Mouse (Mus musculus): ENCODE measurements around the gene Hdac10. TPM values are rescaled to one million over a fixed set of nuclear protein-coding genes. Genes with fewer than 3 reads are reported as not detected.
A peak's percentile ranks its signal among the peaks of the same experiment; 100 is the strongest.

The Hdac10 gene
- polyA plus RNA-seq, 1 experiment from 2014 or later: 20.3 TPM

GRCm38 (mm10) chr15:89172276-89172935, 43.9 kb upstream of the Hdac10 start:
- H3K9me3 ChIP-seq (ENCODE audit: control insufficient read depth, low read length): no peaks in the 10 kb centered on the region
- H3K36me3 ChIP-seq (ENCODE audit: control insufficient read depth, insufficient read depth, low read length): peaks cover 21% of the 10 kb centered on the region
- H3K9ac ChIP-seq (replicated peaks; ENCODE audit: low read length): peak overlapping the region; percentile 83
- H3K4me2 ChIP-seq (ENCODE audit: low read length): peak overlapping the region; percentile 99
- 27% methylated on average over 17 of the region's 17 CpGs for WGBS
- H3K4me1 ChIP-seq (ENCODE audit: control insufficient read depth, insufficient read depth, low read length): peaks cover 60% of the 10 kb centered on the region
- H3K27ac ChIP-seq (replicated peaks; ENCODE audit: low read depth, low read length): peak overlapping the region; percentile 78
- ATAC-seq (ENCODE audit: low FRiP score, low TSS enrichment) (no peak), DNase-seq (no peak)
- peak overlapping the region; percentile 57 for H3K4me3 ChIP-seq (replicated peaks; ENCODE audit: low read depth, low read length)
- no peaks in the 10 kb centered on the region for H3K27me3 ChIP-seq (ENCODE audit: control insufficient read depth, insufficient read depth, low read length)

DNA sequence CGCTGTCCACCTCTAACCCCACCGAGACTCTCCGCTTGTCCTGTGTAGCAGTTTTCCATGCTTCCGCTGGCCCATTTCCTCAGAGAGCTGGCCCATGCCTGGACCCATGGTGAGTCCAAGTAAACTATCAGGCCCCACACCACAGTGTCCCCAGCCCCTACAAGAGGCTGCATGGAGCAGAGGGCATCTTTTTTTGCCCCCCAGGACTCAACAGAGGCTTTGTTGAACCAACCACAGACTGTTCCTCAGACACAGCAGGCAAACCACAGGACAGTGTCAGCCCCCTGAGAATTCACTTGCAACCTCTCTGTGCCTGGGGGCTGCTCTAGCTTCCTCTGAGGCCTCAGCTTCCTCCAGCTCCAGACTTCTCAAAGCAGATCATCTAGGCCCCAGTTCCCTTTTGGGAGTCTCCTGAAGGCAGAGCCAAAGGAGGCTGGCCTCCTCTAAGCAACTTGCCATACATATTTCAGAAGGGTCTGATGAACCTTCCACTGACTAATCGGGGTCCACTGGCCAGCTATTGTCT, 43.1 kb upstream of the Hdac10 start:
- peaks cover 29% of the 10 kb centered on the region for H3K36me3 ChIP-seq (ENCODE audit: control insufficient read depth, insufficient read depth, low read length)
- no peak overlapping the region for H3K4me3 ChIP-seq (replicated peaks; ENCODE audit: low read depth, low read length)
- no peaks in the 10 kb centered on the region for H3K9me3 ChIP-seq (ENCODE audit: control insufficient read depth, low read length)
- 0 out of 2 replicates have a peak overlapping the region, but pooled peaks have one; percentile 99 for H3K4me2 ChIP-seq (ENCODE audit: low read length)
- ATAC-seq (ENCODE audit: low FRiP score, low TSS enrichment) (no peak), DNase-seq (no peak)
- 92% methylated on average over 5 of the region's 5 CpGs for WGBS
- H3K4me1 ChIP-seq (ENCODE audit: control insufficient read depth, insufficient read depth, low read length): peaks cover 52% of the 10 kb centered on the region
- H3K27ac ChIP-seq (replicated peaks; ENCODE audit: low read depth, low read length): no peak overlapping the region
- no peaks in the 10 kb centered on the region for H3K27me3 ChIP-seq (ENCODE audit: control insufficient read depth, insufficient read depth, low read length)
- H3K9ac ChIP-seq (replicated peaks; ENCODE audit: low read length): no peak overlapping the region

GRCm38 (mm10) chr15:89170102-89170501, 41.6 kb upstream of the Hdac10 start:
- peaks cover 44% of the 10 kb centered on the region for H3K36me3 ChIP-seq (ENCODE audit: control insufficient read depth, insufficient read depth, low read length)
- no peak overlapping the region for H3K4me2 ChIP-seq (ENCODE audit: low read length)
- WGBS: 82% methylated on average over 3 of the region's 3 CpGs
- no peak overlapping the region for H3K9ac ChIP-seq (replicated peaks; ENCODE audit: low read length)
- no peaks in the 10 kb centered on the region for H3K9me3 ChIP-seq (ENCODE audit: control insufficient read depth, low read length)
- H3K27me3 ChIP-seq (ENCODE audit: control insufficient read depth, insufficient read depth, low read length): no peaks in the 10 kb centered on the region
- peaks cover 44% of the 10 kb centered on the region for H3K4me1 ChIP-seq (ENCODE audit: control insufficient read depth, insufficient read depth, low read length)
- DNase-seq (no peak), ATAC-seq (ENCODE audit: low FRiP score, low TSS enrichment) (no peak)
- no peak overlapping the region for H3K27ac ChIP-seq (replicated peaks; ENCODE audit: low read depth, low read length)
- H3K4me3 ChIP-seq (replicated peaks; ENCODE audit: low read depth, low read length): no peak overlapping the region

GRCm38 (mm10) chr15:89169431-89169830, 40.9 kb upstream of the Hdac10 start:
- ATAC-seq (ENCODE audit: low FRiP score, low TSS enrichment) (no peak), DNase-seq (peak; percentile 71)
- Histone ChIP-seq H3K4me2 (ENCODE audit: low read length) (0 out of 2 replicates have a peak overlapping the region, but pooled peaks have one; percentile 7), H3K27me3 (ENCODE audit: control insufficient read depth, insufficient read depth, low read length) (no peaks in the 10 kb centered on the region), H3K9ac (replicated peaks; ENCODE audit: low read length) (no peak overlapping the region), H3K4me1 (ENCODE audit: control insufficient read depth, insufficient read depth, low read length) (peaks cover 39% of the 10 kb centered on the region), H3K36me3 (ENCODE audit: control insufficient read depth, insufficient read depth, low read length) (peaks cover 51% of the 10 kb centered on the region), H3K27ac (replicated peaks; ENCODE audit: low read depth, low read length) (0 out of 2 replicates have a peak overlapping the region, but pooled peaks have one; percentile 0), H3K9me3 (ENCODE audit: control insufficient read depth, low read length) (no peaks in the 10 kb centered on the region), H3K4me3 (replicated peaks; ENCODE audit: low read depth, low read length) (no peak overlapping the region)
- WGBS: 8% methylated on average over 10 of the region's 10 CpGs

DNA sequence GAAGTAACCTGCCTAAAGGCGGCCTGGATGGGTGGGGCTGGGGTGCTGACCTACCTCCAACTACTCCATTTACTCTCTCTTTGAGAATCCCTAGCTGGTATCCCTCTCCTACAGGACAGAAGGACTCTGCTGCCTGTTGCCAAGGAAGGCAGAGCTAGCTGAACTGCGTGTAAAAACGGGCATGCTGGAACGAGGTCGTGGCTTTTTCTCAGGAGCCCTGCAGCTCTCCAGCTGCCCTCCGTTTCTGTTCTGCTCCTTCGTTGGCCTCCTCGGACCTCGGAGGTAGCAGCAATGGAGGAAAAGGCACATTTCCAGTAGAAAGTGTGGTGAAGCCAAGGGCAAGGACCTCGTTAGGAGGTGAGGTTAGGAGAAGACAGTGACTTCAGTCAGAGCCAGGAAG, 40.4 kb upstream of the Hdac10 start:
- Histone ChIP-seq H3K9me3 (ENCODE audit: control insufficient read depth, low read length) (no peaks in the 10 kb centered on the region), H3K4me3 (replicated peaks; ENCODE audit: low read depth, low read length) (no peak overlapping the region), H3K9ac (replicated peaks; ENCODE audit: low read length) (no peak overlapping the region), H3K4me2 (ENCODE audit: low read length) (no peak overlapping the region), H3K4me1 (ENCODE audit: control insufficient read depth, insufficient read depth, low read length) (peaks cover 34% of the 10 kb centered on the region), H3K27me3 (ENCODE audit: control insufficient read depth, insufficient read depth, low read length) (no peaks in the 10 kb centered on the region), H3K36me3 (ENCODE audit: control insufficient read depth, insufficient read depth, low read length) (peaks cover 56% of the 10 kb centered on the region), H3K27ac (replicated peaks; ENCODE audit: low read depth, low read length) (0 out of 2 replicates have a peak overlapping the region, but pooled peaks have one; percentile 0)
- ATAC-seq (ENCODE audit: low FRiP score, low TSS enrichment) (no peak), DNase-seq (no peak)
- 61% methylated on average over 10 of the region's 10 CpGs for WGBS

DNA sequence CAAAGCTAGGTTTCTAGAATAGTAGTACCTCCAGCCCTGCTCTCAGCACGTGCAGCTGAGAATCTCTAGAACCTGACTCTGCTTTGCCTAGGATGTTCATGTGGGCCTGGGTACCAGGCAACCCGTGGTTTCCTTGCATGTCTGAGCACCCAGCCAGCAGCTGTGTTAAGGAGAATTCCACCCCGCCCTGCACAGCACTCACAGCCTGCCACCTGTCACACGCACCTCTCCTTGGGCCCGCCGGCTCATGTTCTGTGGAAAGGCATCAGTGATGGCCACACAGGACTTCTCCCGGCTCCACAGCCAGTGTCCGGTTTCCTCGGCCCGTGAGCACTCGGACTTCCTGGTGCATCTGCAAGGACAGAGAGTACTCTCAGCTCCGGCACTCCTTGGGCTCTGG, 37.0 kb upstream of the Hdac10 start:
- no peak overlapping the region for H3K9ac ChIP-seq (replicated peaks; ENCODE audit: low read length)
- 97% methylated on average over 12 of the region's 12 CpGs for WGBS
- no peaks in the 10 kb centered on the region for H3K27me3 ChIP-seq (ENCODE audit: control insufficient read depth, insufficient read depth, low read length)
- H3K4me2 ChIP-seq (ENCODE audit: low read length): no peak overlapping the region
- no peaks in the 10 kb centered on the region for H3K9me3 ChIP-seq (ENCODE audit: control insufficient read depth, low read length)
- H3K4me1 ChIP-seq (ENCODE audit: control insufficient read depth, insufficient read depth, low read length): peaks cover 10% of the 10 kb centered on the region; the same call in 1 of the 2 replicates
- ATAC-seq (ENCODE audit: low FRiP score, low TSS enrichment): no peak
- H3K4me3 ChIP-seq (replicated peaks; ENCODE audit: low read depth, low read length): no peak overlapping the region
- DNase-seq: no peak
- H3K27ac ChIP-seq (replicated peaks; ENCODE audit: low read depth, low read length): no peak overlapping the region
- peaks cover 91% of the 10 kb centered on the region for H3K36me3 ChIP-seq (ENCODE audit: control insufficient read depth, insufficient read depth, low read length)

DNA sequence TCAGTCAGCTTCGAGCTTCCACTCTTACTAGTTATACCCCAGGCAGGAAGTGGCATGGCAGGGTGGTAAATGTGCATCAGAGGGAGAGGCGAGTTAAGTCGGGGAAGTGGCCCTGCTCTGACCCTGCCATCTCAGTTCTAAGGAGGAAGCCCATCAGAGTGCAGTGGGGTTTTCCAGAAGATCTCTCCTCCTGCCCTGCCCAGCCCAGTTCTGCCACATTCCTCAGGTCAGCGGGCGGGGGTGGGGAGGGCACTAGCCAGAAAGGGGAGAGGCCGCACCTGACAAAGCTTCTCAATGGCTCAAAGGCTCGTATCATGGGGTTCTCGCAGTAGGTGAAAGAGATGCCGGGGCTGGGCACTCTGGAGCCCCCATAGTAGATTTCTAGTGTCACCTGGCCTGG, 32.9 kb upstream of the Hdac10 start:
- H3K27ac ChIP-seq (replicated peaks; ENCODE audit: low read depth, low read length): no peak overlapping the region
- ATAC-seq (ENCODE audit: low FRiP score, low TSS enrichment) (no peak), DNase-seq (no peak)
- no peak overlapping the region for H3K4me3 ChIP-seq (replicated peaks; ENCODE audit: low read depth, low read length)
- H3K27me3 ChIP-seq (ENCODE audit: control insufficient read depth, insufficient read depth, low read length): no peaks in the 10 kb centered on the region
- no peaks in the 10 kb centered on the region for H3K4me1 ChIP-seq (ENCODE audit: control insufficient read depth, insufficient read depth, low read length)
- no peak overlapping the region for H3K9ac ChIP-seq (replicated peaks; ENCODE audit: low read length)
- no peak overlapping the region for H3K4me2 ChIP-seq (ENCODE audit: low read length)
- WGBS: 89% methylated on average over 9 of the region's 9 CpGs
- H3K9me3 ChIP-seq (ENCODE audit: control insufficient read depth, low read length): no peaks in the 10 kb centered on the region
- peaks cover 100% of the 10 kb centered on the region for H3K36me3 ChIP-seq (ENCODE audit: control insufficient read depth, insufficient read depth, low read length)

GRCm38 (mm10) chr15:89158516-89158915, 30.0 kb upstream of the Hdac10 start:
- no peak for DNase-seq
- ATAC-seq (ENCODE audit: low FRiP score, low TSS enrichment): no peak
- H3K4me1 ChIP-seq (ENCODE audit: control insufficient read depth, insufficient read depth, low read length): no peaks in the 10 kb centered on the region

GRCm38 (mm10) chr15:89157954-89158353, 29.5 kb upstream of the Hdac10 start:
- DNase-seq: peak; percentile 86
- Histone ChIP-seq H3K9ac (replicated peaks; ENCODE audit: low read length) (no peak overlapping the region), H3K36me3 (ENCODE audit: control insufficient read depth, insufficient read depth, low read length) (peaks cover 96% of the 10 kb centered on the region), H3K27me3 (ENCODE audit: control insufficient read depth, insufficient read depth, low read length) (no peaks in the 10 kb centered on the region), H3K4me2 (ENCODE audit: low read length) (no peak overlapping the region), H3K27ac (replicated peaks; ENCODE audit: low read depth, low read length) (no peak overlapping the region), H3K9me3 (ENCODE audit: control insufficient read depth, low read length) (no peaks in the 10 kb centered on the region), H3K4me3 (replicated peaks; ENCODE audit: low read depth, low read length) (no peak overlapping the region), H3K4me1 (ENCODE audit: control insufficient read depth, insufficient read depth, low read length) (no peaks in the 10 kb centered on the region)
- 72% methylated on average over 7 of the region's 7 CpGs for WGBS
- ATAC-seq (ENCODE audit: low FRiP score, low TSS enrichment): no peak

More at GRCm38 (mm10) chr15:89158516-89158915, 30.0 kb upstream of the Hdac10 start:
- no peak overlapping the region for H3K4me3 ChIP-seq (replicated peaks; ENCODE audit: low read depth, low read length)
- no peak overlapping the region for H3K27ac ChIP-seq (replicated peaks; ENCODE audit: low read depth, low read length)
- WGBS: 95% methylated on average over 16 of the region's 16 CpGs
- no peaks in the 10 kb centered on the region for H3K27me3 ChIP-seq (ENCODE audit: control insufficient read depth, insufficient read depth, low read length)
- peaks cover 100% of the 10 kb centered on the region for H3K36me3 ChIP-seq (ENCODE audit: control insufficient read depth, insufficient read depth, low read length)
- no peak overlapping the region for H3K4me2 ChIP-seq (ENCODE audit: low read length)
- H3K9ac ChIP-seq (replicated peaks; ENCODE audit: low read length): no peak overlapping the region
- no peaks in the 10 kb centered on the region for H3K9me3 ChIP-seq (ENCODE audit: control insufficient read depth, low read length)
